Mouse (Mus musculus) small intestine, adult 2 months (tissue): Measurements from ENCODE around the gene Map2k6.

ENCODE experiments used
- CTCF ChIP-seq: fragments of 200-500 bp; IDR thresholded peaks from 2 replicates; pipeline ENCODE4 v1.5.1; 2012; ENCODE audit warnings: low read depth, mild to moderate bottlenecking, control low read depth, inconsistent platforms, low read length, moderate library complexity, mixed read lengths; ENCODE audit not compliant: insufficient replicate concordance, insufficient read length; ENCODE audit errors: extremely low read depth
- POLR2A ChIP-seq: fragments of 200-500 bp; IDR thresholded peaks from 2 replicates; pipeline ENCODE4 v1.6.1; 2012; ENCODE audit warnings: low read depth, mild to moderate bottlenecking, control low read depth, inconsistent platforms, low read length, moderate library complexity

- TF ChIP-seq CTCF (no peak), POLR2A (no peak)
Measured at GRCm38 (mm10) chr11:110450091-110450757, 51.3 kb downstream of the Map2k6 start.
